Mouse (Mus musculus): ENCODE data around the gene Gnb1.

GRCm38 (mm10) chr4:155451597-155451996 lies 39.6 kb upstream of the Gnb1 start:
- TF ChIP-seq CTCF (IDR thresholded peaks at IDR 0.05; ENCODE audit: extremely low read depth, insufficient read length, insufficient replicate concordance, low read depth, low read length), result no peak
- TF ChIP-seq POLR2A (IDR thresholded peaks at IDR 0.05; ENCODE audit: low read depth, low read length), result no peak
